Mouse (Mus musculus) neural tube, embryonic 13.5 days (tissue): ENCODE data around the gene Ikzf3. TPM values are rescaled to one million over a fixed set of nuclear protein-coding genes. Genes with fewer than 3 reads are reported as not detected.

Experiments
- ATAC-seq: fragments of 200-750 bp; cut with Nextera tagmentation; 2 replicates; pipeline ENCODE4 v1.8.0; 2017; ENCODE audit warnings: low read depth, mild to moderate bottlenecking, moderate TSS enrichment, moderate library complexity
- H3K27ac ChIP-seq: fragments of 300-500 bp; sonication (generic); replicated peaks from 2 replicates; pipeline ENCODE4 v1.5.1; 2015; ENCODE audit warnings: moderate library complexity, mild to moderate bottlenecking, inconsistent platforms
- H3K27me3 ChIP-seq: fragments of 300-500 bp; sonication (generic); 2 replicates; pipeline ENCODE4 v1.6.1; 2015; ENCODE audit warnings: mild to moderate bottlenecking, inconsistent platforms
- H3K36me3 ChIP-seq: fragments of 300-500 bp; sonication (generic); 2 replicates; pipeline ENCODE4 v1.6.1; 2015; ENCODE audit warnings: mild to moderate bottlenecking, inconsistent platforms
- H3K4me1 ChIP-seq: fragments of 300-500 bp; sonication (generic); replicated peaks from 2 replicates; pipeline ENCODE4 v1.6.1; 2015; ENCODE audit warnings: inconsistent platforms
- H3K4me2 ChIP-seq: fragments of 300-500 bp; sonication (generic); 2 replicates; pipeline ENCODE4 v1.6.1; 2015; ENCODE audit warnings: inconsistent platforms, mild to moderate bottlenecking, moderate library complexity
- H3K4me3 ChIP-seq: fragments of 300-500 bp; sonication (generic); 2 replicates; pipeline ENCODE4 v1.5.1; 2015; ENCODE audit warnings: mild to moderate bottlenecking, inconsistent platforms
- H3K9ac ChIP-seq: fragments of 300-500 bp; sonication (generic); 2 replicates; pipeline ENCODE4 v1.6.1; 2015; ENCODE audit warnings: moderate library complexity, mild to moderate bottlenecking, inconsistent platforms
- H3K9me3 ChIP-seq: fragments of 300-500 bp; sonication (generic); 2 replicates; pipeline ENCODE4 v1.6.1; 2016; ENCODE audit warnings: inconsistent platforms
- WGBS: fragments of 180-500 bp; shearing (Covaris S2); methylation state at CpG from one replicate; pipeline ENCODE4 v1.1.7; 2015; 5-methylcytosine and 5-hydroxymethylcytosine counted together
- polyA plus RNA-seq: library from polyadenylated mRNA; unstranded; fragments of >200 nt; fragmentation: Nextera tagmentation; extraction: Ambion mirVana; gene quantifications from 2 replicates; pipeline ENCODE4 v1.2.1, GENCODE M21; 2015

Gene Ikzf3
- polyA plus RNA-seq: 0.31 TPM in 1 of 2 replicates, not detected in the other

DNA sequence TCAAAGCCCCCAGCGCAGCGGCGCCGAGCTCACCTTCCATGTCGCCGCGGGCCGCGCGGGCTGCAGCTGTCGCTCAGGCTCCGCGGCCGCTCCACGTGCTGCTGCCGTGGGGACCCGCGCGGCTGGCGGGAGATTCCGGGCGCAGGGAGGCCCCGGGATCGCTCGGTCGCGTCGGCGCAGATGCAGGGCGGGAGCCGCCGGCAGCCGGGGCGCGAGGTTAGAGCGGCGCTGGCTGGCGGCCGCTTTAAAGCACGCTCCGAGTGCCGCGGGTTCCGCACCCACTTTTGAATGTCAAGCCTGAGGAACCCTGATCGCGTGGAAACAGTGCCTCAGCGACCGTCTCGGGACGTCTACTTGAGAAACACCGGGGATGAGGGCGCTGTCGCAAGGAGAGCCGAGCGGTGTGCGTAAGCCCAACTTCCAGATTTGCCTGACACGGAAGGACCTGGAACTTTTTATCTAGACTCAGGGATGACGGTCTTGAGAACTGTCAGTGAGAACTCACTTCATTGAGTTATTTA lies at the start of gene Ikzf3:
Gene Ikzf3 (minus strand): TSS at position 321 of the 521 bp plus-strand sequence.
- no peak for ATAC-seq

DNA sequence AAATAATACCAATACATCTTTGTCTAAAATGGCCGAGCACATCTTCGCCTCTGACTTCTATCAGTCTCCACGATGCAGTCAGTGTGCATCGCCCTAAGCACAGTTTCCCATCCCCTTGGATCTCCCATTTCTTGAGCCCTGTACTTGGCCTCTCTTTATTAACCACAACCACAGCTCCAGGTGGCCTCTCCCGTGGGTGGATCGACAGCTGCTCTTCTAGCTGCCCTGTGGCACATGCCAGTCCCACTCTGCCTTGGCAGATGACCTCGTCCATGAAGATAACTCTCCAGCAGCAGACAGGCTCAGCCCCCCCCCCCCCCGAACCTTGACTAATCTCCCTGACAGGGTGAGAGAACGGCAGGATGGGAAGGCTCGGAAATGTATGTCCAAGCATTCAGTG lies 49.6 kb upstream of the Ikzf3 start:
- 79% methylated on average over 10 of the region's 10 CpGs for whole genome bisulfite sequencing

More for the DNA sequence above, at the start of gene Ikzf3:
- 2% methylated on average over 58 of the region's 58 CpGs for WGBS
- Histone ChIP-seq H3K4me1 (peaks cover 13% of the 10 kb centered on the region), H3K4me2 (peak within 1 kb of the TSS; percentile 79), H3K9ac (peak within 1 kb of the TSS; percentile 58), H3K36me3 (no peaks in the 10 kb centered on the region), H3K9me3 (no peaks in the 10 kb centered on the region), H3K27ac (no peak within 1 kb of the TSS), H3K4me3 (peak within 1 kb of the TSS; percentile 44), H3K27me3 (peaks cover 92% of the 10 kb centered on the region)

DNA sequence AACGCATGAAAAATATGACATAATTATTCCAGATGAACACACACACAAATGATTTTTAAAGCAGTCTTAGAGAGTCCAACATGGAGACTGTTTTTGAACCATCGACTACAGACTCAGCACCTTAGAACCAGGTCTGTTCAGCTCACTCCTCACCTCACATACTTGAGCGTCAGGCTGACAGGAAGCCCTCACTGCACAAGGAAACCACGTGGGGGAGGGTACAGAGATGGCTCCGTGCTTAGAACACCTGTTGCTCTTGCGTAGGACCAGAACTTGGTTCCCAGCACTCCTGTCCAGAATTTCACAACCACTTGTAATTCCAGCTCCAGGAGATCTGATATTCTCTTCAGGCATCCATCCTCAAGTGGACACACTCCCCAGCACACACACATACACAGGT lies 49.2 kb upstream of the Ikzf3 start:
- WGBS: 75% methylated on average over 6 of the region's 6 CpGs
- ATAC-seq: no peak

More for the DNA sequence above, 49.6 kb upstream of the Ikzf3 start:
- no peaks in the 10 kb centered on the region for H3K9me3 ChIP-seq
- H3K9ac ChIP-seq: no peak overlapping the region
- no peak overlapping the region for H3K27ac ChIP-seq
- no peak for ATAC-seq
- H3K4me1 ChIP-seq: 0 out of 2 replicates have a peak, but pooled peaks cover 6% of the 10 kb centered on the region
- H3K36me3 ChIP-seq: no peaks in the 10 kb centered on the region
- H3K4me2 ChIP-seq: no peak overlapping the region
- H3K27me3 ChIP-seq: peaks cover 27% of the 10 kb centered on the region
- no peak overlapping the region for H3K4me3 ChIP-seq

DNA sequence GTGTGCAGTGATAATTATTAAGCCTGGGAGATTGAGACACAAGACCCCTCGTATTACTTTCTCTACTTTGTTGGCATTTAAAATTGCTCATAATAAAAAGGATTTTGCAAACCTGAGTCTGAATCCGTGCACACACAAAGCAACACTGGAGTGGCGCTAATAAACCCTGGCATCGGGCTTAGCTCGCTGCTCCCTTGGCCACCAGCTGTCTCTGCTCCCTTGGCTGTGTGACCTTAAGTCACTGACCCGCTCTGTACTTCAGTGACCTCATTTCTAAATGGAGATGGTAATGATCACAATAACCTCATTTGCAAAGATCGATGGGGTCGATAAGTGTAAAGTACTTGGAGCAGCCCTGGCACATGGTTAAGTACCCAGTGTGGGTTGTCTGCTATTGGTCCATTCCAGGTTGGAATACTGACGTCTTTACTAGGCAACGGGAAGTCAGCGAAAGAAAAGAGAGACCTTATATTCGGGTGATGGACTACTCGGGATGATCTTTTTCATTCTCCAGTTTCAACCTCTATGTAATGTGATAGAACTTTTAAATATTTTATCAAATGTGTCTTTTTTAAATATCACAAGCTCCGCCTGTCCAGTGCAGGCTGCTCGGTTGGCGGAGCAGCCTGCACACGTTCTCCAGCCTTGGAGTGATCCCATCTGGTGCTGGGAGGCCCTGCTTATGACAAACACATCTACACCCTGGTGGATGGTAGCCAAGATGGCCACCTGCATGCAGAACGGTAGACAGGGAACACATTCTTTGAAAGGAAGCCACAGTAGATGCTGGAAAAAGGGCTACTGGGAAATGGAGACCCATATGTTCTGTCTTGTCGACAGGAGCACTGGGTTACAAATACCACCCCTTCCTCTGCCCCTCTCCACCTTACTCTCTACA lies 45.0 kb upstream of the Ikzf3 start:
- no peak overlapping the region for H3K4me3 ChIP-seq
- no peak overlapping the region for H3K9ac ChIP-seq
- 70% methylated on average over 19 of the region's 19 CpGs for WGBS
- H3K27ac ChIP-seq: no peak overlapping the region
- no peaks in the 10 kb centered on the region for H3K36me3 ChIP-seq
- H3K27me3 ChIP-seq: no peaks in the 10 kb centered on the region; the same call in 1 of the 2 replicates
- peaks cover 21% of the 10 kb centered on the region for H3K4me1 ChIP-seq
- no peak overlapping the region for H3K4me2 ChIP-seq
- no peaks in the 10 kb centered on the region for H3K9me3 ChIP-seq
- no peak for ATAC-seq

More for the DNA sequence above, 49.2 kb upstream of the Ikzf3 start:
- 0 out of 2 replicates have a peak, but pooled peaks cover 6% of the 10 kb centered on the region for H3K4me1 ChIP-seq
- H3K4me2 ChIP-seq: no peak overlapping the region
- H3K4me3 ChIP-seq: no peak overlapping the region
- H3K36me3 ChIP-seq: no peaks in the 10 kb centered on the region
- no peak overlapping the region for H3K27ac ChIP-seq
- peaks cover 24% of the 10 kb centered on the region for H3K27me3 ChIP-seq
- H3K9ac ChIP-seq: no peak overlapping the region
- no peaks in the 10 kb centered on the region for H3K9me3 ChIP-seq

DNA sequence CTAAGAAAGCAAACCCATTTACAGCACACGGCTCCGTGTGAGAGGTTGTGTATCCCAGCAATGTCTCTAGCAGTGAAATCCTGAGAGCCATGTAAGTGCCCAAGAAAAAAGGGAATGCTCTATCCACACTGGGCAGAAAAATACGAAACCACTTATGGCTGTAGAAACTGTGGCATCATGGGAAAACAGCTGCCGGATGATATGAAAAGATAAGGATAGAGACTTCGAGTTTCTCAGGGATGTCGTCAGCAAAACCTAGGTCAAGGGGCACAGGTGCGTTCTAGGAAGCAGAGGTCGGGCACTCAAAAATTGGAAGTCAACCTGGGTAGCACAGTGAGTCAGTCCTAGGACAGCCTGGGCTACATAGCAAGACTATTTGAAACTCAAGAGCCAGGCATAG lies 43.5 kb upstream of the Ikzf3 start:
- Histone ChIP-seq H3K4me1 (peaks cover 36% of the 10 kb centered on the region), H3K9me3 (no peaks in the 10 kb centered on the region), H3K27me3 (no peaks in the 10 kb centered on the region; the same call in 1 of the 2 replicates), H3K36me3 (no peaks in the 10 kb centered on the region), H3K4me3 (no peak overlapping the region), H3K27ac (no peak overlapping the region), H3K9ac (no peak overlapping the region), H3K4me2 (no peak overlapping the region)
- 87% methylated on average over 8 of the region's 8 CpGs for WGBS
- ATAC-seq: no peak

DNA sequence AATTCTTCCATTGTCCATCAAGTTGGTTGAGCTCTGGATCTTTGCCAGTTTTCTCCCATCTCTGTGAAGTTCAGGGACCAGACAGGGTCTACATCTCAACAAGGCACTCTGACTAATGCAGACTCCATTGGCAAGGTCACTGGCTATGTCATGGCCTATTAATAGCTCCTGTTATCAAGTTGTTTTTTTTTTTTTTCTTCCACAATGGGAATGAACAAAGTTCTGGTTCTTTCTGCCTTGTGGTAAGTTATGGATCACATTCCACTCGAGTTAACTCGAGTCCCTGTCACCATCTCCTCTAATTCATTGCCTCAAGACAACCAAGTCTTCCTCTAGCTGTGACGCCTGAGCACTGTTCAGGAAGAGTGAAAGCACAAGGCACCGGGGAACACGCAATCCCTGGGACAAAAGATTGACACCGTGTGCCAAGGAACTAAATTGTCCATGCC lies 43.0 kb upstream of the Ikzf3 start:
- Histone ChIP-seq H3K9ac (no peak overlapping the region), H3K4me2 (peak overlapping the region; percentile 91; the same call in 1 of the 2 replicates), H3K4me1 (peaks cover 37% of the 10 kb centered on the region), H3K9me3 (no peaks in the 10 kb centered on the region), H3K27me3 (no peaks in the 10 kb centered on the region; the same call in 1 of the 2 replicates), H3K27ac (no peak overlapping the region), H3K36me3 (0 out of 2 replicates have a peak, but pooled peaks cover under 1% of the 10 kb centered on the region), H3K4me3 (no peak overlapping the region)
- 56% methylated on average over 6 of the region's 6 CpGs for WGBS
- no peak for ATAC-seq

DNA sequence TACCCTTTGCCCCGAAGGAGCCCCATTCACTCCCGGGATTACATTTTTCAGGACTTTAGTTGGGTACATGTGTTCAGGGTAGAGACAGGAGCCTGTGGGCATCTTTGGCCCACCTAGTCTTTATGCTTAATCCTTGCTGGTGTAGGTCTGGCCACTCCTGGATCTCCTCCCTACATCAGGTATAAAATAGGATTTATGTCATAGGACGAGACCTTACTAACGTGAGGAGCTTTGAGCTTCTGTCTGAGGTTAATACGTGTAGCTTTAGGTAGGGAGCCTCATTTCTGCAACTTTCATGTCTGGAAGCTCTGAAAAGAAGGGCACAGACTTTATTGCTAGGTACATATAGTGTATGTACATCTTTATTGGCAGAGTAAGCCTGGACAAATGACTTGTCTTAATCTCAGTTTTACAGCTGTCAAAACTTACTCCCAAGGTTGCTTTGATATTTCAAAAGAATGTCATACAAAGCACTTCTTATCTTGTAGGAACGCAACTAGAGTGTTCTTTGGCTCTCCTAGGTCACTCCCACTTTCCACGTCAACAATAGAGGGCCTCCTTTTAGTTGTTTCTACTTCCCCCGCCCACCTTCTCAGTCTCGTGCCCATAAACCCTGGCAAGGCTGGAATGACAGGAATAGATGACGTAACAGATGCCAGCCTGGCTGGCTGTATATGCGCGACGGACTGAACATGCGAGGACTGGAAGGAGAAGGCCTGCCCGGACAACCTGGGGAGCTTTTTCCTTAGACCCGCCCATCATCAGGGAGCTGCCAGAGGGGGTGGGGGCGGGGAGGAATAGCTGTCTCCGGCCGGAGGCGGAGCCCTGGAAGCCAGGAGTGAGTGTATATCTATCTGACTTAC lies 42.1 kb upstream of the Ikzf3 start:
- peak overlapping the region; percentile 91 for H3K4me2 ChIP-seq
- WGBS: 6% methylated on average over 20 of the region's 20 CpGs
- peak overlapping the region; percentile 73 for H3K4me3 ChIP-seq
- ATAC-seq: peak; percentile 34
- peaks cover 10% of the 10 kb centered on the region for H3K36me3 ChIP-seq
- peaks cover 37% of the 10 kb centered on the region for H3K4me1 ChIP-seq
- peak overlapping the region; percentile 67 for H3K27ac ChIP-seq
- peak overlapping the region; percentile 90 for H3K9ac ChIP-seq
- no peaks in the 10 kb centered on the region; the same call in 1 of the 2 replicates for H3K27me3 ChIP-seq
- H3K9me3 ChIP-seq: no peaks in the 10 kb centered on the region

DNA sequence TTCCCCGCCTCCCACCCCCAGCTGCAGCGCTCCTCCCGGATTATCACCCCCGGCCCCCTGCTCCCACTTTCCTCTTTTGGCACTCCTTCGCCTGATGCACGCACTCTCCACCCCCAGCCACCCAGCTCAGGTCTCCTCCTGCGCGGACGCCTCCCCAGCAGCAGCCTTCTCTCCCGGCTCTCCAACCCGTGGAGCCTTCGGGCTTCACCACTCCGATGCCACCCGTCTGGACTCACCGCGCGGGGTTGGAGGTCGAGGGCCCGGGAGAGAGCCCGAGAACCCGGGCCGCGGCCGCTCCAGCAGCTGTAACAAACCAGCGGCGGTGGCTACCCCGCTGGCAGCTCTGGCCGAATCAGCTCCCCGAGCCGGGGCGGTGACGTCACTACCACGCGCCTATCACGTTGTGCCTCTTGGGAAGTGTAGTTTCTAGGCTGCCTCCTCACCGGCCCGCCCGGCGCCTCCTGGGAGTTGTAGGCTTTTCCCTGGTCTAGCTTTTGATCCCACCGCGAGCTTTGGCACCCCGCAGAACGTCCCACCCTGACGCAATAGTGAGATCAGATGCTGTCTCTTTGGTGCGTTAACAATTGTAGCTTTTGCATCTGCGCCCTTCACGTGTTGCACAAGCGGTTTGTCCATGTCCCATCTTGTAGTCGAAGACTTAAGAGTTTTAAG lies 41.2 kb upstream of the Ikzf3 start, which contains the start of gene Ormdl3:
Gene Ormdl3 (minus strand): TSS at position 477 of the 672 bp plus-strand sequence.
- peak within 1 kb of the TSS; percentile 91 for H3K4me2 ChIP-seq
- H3K9me3 ChIP-seq: no peaks in the 10 kb centered on the region
- peaks cover 19% of the 10 kb centered on the region for H3K36me3 ChIP-seq
- peaks cover 37% of the 10 kb centered on the region for H3K4me1 ChIP-seq
- WGBS: under 1% methylated on average over 49 of the region's 49 CpGs
- H3K27me3 ChIP-seq: no peaks in the 10 kb centered on the region; the same call in 1 of the 2 replicates
- peak; percentile 94 for ATAC-seq
- H3K4me3 ChIP-seq: peak within 1 kb of the TSS; percentile 73
- H3K9ac ChIP-seq: peak within 1 kb of the TSS; percentile 90
- peak within 1 kb of the TSS; percentile 86 for H3K27ac ChIP-seq

DNA sequence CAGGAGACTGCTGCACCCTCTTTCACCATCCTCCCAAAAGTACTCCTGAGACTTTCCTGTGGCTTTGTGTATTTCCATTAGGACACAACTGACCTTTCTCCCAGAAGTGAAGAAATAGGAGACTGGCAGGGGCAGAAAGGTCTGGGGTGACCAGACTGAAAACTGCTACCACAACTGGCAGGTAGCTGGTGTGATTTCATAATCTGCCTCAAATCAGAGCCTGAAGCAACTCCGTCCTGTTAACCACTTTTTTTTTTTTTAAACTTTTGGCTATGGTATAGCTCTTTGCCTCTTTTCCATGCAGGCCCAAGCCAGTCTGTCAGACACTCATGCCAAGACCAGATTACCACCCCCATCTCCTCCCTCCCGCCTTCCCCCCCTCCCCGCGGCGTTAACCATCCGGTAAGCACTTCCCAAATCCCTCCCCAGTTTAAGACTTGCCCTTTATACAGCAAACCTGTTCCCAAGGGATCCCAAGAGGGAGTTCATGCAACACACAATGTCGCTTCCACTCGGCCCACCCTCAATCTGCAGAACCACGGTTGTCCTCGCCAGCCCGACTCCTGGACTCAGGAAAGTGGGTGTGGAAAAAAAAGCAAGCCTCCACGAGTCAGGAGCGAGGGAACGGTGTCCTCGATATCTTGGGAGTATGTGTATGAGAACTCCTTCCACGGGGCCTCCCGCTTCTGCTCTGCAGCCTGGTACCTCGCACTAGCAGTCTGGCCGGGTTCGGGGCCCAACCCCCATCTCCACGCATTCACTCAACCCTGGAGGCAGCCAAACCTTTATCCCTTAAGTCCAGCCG lies 40.5 kb upstream of the Ikzf3 start:
- peak; percentile 66 for ATAC-seq
- peak overlapping the region; percentile 91 for H3K4me2 ChIP-seq
- peak overlapping the region; percentile 86 for H3K27ac ChIP-seq
- WGBS: 3% methylated on average over 22 of the region's 22 CpGs
- H3K9me3 ChIP-seq: no peaks in the 10 kb centered on the region
- no peaks in the 10 kb centered on the region; the same call in 1 of the 2 replicates for H3K27me3 ChIP-seq
- peaks cover 37% of the 10 kb centered on the region for H3K4me1 ChIP-seq
- peaks cover 26% of the 10 kb centered on the region for H3K36me3 ChIP-seq
- peak overlapping the region; percentile 73 for H3K4me3 ChIP-seq
- H3K9ac ChIP-seq: peak overlapping the region; percentile 90

DNA sequence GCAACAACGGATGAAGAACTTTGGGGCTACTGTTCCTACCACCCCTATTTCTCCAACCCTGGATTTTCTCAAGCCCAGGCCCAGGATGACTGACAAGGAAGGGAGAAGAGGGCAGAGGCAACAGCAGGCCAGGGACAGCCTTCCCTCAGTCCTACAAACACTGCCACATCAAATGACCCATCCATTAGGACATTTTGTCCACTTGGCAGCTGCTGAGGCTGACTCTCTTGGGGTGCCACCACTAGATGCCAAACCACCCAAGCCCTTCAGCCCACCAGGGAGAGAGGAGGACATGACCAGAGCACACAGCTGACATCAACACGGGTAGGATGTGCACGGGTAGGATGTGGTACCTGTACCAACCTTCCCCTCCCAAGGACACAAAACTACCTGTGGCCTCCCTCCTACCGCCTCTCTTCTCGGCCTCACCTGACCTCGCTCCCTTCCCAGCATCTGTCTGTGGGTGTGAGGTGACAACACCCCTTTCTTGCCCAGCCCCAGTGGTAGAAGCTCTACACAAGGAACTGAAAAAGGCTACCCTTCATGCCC lies 38.9 kb upstream of the Ikzf3 start:
- peaks cover 38% of the 10 kb centered on the region for H3K36me3 ChIP-seq

More for the DNA sequence above, 38.9 kb upstream of the Ikzf3 start:
- no peak overlapping the region for H3K27ac ChIP-seq
- H3K4me3 ChIP-seq: no peak overlapping the region
- 90% methylated on average over 6 of the region's 6 CpGs for WGBS
- H3K9ac ChIP-seq: no peak overlapping the region
- no peaks in the 10 kb centered on the region for H3K9me3 ChIP-seq
- H3K4me1 ChIP-seq: peaks cover 37% of the 10 kb centered on the region
- H3K27me3 ChIP-seq: no peaks in the 10 kb centered on the region
- ATAC-seq: no peak
- H3K4me2 ChIP-seq: 0 out of 2 replicates have a peak overlapping the region, but pooled peaks have one; percentile 91
